Mouse (Mus musculus) hindbrain, embryonic 11.5 days (tissue): Measurements from ENCODE around the gene Uimc1. TPM values are rescaled to one million over a fixed set of nuclear protein-coding genes. Genes with fewer than 3 reads are reported as not detected.

Experiments
- ATAC-seq: fragments of 200-750 bp; cut with Nextera tagmentation; 2 replicates; pipeline ENCODE4 v1.8.0; 2017; ENCODE audit warnings: mild to moderate bottlenecking, moderate TSS enrichment, moderate library complexity; ENCODE audit not compliant: low FRiP score
- DNase-seq: peaks from one replicate; pipeline ENCODE4 v3.0.0-alpha.2; 2015; ENCODE audit warnings: low spot score
- H3K27ac ChIP-seq: fragments of 300-500 bp; sonication (generic); 2 replicates; pipeline ENCODE4 v1.5.1; 2014; ENCODE audit warnings: mild to moderate bottlenecking, low read depth, low read length
- H3K27me3 ChIP-seq: fragments of 300-500 bp; sonication (generic); 2 replicates; pipeline ENCODE4 v1.6.1; 2014; ENCODE audit warnings: mild to moderate bottlenecking, low read length, moderate library complexity, mixed read lengths; ENCODE audit not compliant: control insufficient read depth, insufficient read depth
- H3K36me3 ChIP-seq: fragments of 300-500 bp; sonication (generic); 2 replicates; pipeline ENCODE4 v1.6.1; 2014; ENCODE audit warnings: mild to moderate bottlenecking, low read length, moderate library complexity, mixed read lengths; ENCODE audit not compliant: control insufficient read depth, insufficient read depth
- H3K4me1 ChIP-seq: fragments of 300-500 bp; sonication (generic); replicated peaks from 2 replicates; pipeline ENCODE4 v1.6.1; 2014; ENCODE audit warnings: low read length, mixed read lengths; ENCODE audit not compliant: control insufficient read depth, insufficient read depth
- H3K4me2 ChIP-seq: fragments of 300-500 bp; sonication (generic); replicated peaks from 2 replicates; pipeline ENCODE4 v1.6.1; 2014; ENCODE audit warnings: mild to moderate bottlenecking, low read depth, low read length
- H3K4me3 ChIP-seq: fragments of 300-500 bp; sonication (generic); 2 replicates; pipeline ENCODE4 v1.5.1; 2014; ENCODE audit warnings: low read depth, low read length
- H3K9ac ChIP-seq: fragments of 300-500 bp; sonication (generic); 2 replicates; pipeline ENCODE4 v1.6.1; 2014; ENCODE audit warnings: low read depth, low read length
- H3K9me3 ChIP-seq: fragments of 300-500 bp; sonication (generic); 2 replicates; pipeline ENCODE4 v1.6.1; 2016; ENCODE audit warnings: low read length; ENCODE audit not compliant: control insufficient read depth
- WGBS: fragments of 180-500 bp; shearing (Covaris S2); extraction: QIAGEN DNeasy Blood & Tissue Kit; methylation state at CpG from one replicate; pipeline ENCODE4 v1.1.7; 2014; 5-methylcytosine and 5-hydroxymethylcytosine counted together
- polyA plus RNA-seq: library from polyadenylated mRNA; unstranded; fragments of >200 nt; fragmentation: Nextera tagmentation; extraction: Ambion mirVana; gene quantifications from 2 replicates; pipeline ENCODE4 v1.2.1, GENCODE M21; 2014

Gene Uimc1
- polyA plus RNA-seq, 1 experiment from 2014 or later = 21.5 TPM

DNA sequence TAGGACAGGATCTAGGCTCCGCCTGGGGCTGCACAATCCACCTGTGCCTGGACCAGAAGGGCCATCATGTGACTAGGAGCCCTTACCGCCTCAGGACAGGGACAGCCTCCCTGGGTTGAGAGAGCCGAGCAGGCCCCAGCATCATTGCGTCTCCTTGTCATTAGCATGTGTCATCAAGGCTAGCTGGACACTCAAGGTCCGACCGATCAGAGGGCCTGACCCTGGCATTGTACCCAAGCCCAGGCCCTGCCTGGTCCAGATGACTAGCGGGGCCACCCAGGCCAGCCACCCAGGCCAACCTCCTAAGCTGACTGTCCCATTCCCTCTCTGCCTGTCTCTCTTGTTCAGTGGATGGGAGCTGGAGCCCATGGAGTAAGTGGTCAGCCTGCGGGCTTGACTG, 102.5 kb downstream of the Uimc1 start:
- H3K27me3 ChIP-seq = peaks cover 19% of the 10 kb centered on the region
- DNase-seq = no peak
- H3K9me3 ChIP-seq = no peaks in the 10 kb centered on the region
- H3K4me1 ChIP-seq = peaks cover 23% of the 10 kb centered on the region
- no peak overlapping the region; the same call in 1 of the 2 replicates for H3K27ac ChIP-seq
- H3K36me3 ChIP-seq = no peaks in the 10 kb centered on the region
- no peak overlapping the region for H3K4me2 ChIP-seq
- H3K4me3 ChIP-seq = no peak overlapping the region
- no peak overlapping the region for H3K9ac ChIP-seq
- ATAC-seq = no peak
- 80% methylated on average over 8 of the region's 8 CpGs for WGBS

DNA sequence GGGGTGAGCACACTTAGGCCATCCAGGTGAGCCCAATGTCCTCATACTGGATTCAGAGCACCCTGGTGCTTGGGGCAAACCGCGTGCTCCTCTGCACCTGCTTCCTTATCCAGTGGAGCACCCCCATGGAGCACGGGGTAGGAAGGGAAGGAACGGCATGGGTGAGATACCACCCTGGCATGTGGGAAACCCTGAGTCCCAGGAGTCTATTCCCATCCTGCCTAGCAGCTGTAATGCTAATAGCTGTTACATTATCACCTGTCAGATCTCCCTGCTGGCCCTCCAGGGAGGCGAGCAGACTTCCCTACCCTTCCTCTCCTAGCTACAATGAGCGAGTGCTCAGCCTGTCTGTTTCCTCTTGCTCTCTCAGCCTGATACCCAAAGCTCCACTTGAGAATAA, 104.9 kb downstream of the Uimc1 start:
- Histone ChIP-seq H3K4me3 (no peak overlapping the region), H3K9me3 (no peaks in the 10 kb centered on the region), H3K9ac (no peak overlapping the region), H3K4me2 (no peak overlapping the region), H3K27me3 (peaks cover 18% of the 10 kb centered on the region), H3K4me1 (peaks cover 25% of the 10 kb centered on the region), H3K27ac (peak overlapping the region; percentile 78), H3K36me3 (no peaks in the 10 kb centered on the region)
- ATAC-seq = no peak
- 46% methylated on average over 6 of the region's 6 CpGs for WGBS
- peak; percentile 38 for DNase-seq

DNA sequence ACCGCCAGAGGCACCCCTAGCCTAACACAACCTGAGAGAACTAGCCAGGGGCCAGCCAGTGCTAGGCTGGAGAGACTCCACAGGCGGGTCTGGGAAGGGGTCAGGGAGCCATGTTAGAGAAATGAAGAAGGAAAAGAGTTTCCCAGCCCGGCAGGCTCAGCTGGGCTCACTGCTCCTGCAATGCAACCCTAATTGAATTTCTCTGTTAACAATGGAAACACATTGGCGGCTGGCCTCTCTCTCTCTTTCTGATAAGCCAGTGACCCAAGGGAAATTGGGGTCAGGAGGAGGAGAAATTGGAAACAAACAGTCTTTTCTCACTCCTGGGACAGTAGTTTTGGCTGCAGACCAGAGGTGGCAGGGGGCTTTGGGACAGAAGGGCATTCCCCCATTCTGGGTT, 105.5 kb downstream of the Uimc1 start:
- no peak overlapping the region for H3K9ac ChIP-seq
- no peaks in the 10 kb centered on the region for H3K9me3 ChIP-seq
- no peak overlapping the region for H3K4me2 ChIP-seq
- 10% methylated on average over 4 of the region's 4 CpGs for WGBS
- peak; percentile 72 for ATAC-seq
- peaks cover 28% of the 10 kb centered on the region for H3K4me1 ChIP-seq
- H3K27ac ChIP-seq = peak overlapping the region; percentile 78
- peak; percentile 79 for DNase-seq
- H3K27me3 ChIP-seq = peaks cover 15% of the 10 kb centered on the region
- H3K36me3 ChIP-seq = no peaks in the 10 kb centered on the region
- H3K4me3 ChIP-seq = no peak overlapping the region

DNA sequence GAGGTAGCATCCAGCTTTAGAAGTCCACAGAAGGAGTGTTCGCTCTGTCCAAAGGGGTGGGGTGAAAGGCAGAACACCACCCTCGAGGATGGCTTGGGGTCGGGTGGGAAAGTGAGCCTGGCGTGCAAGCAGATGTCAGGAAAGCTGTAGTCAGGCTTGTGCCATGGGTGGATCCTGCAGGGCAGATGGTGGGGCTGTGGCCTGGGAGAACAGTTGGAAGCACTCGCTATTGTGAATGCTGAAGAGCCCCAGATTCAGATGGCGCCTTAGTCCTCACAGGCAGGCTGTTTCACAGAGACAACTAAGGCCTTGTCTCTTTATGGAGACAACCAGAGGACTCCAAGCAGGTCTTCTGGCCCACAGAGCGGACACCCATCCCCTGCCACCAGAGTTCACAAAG, 107.9 kb downstream of the Uimc1 start:
- 77% methylated on average over 7 of the region's 7 CpGs for WGBS
- H3K27me3 ChIP-seq = peaks cover 12% of the 10 kb centered on the region
- no peak for ATAC-seq

DNA sequence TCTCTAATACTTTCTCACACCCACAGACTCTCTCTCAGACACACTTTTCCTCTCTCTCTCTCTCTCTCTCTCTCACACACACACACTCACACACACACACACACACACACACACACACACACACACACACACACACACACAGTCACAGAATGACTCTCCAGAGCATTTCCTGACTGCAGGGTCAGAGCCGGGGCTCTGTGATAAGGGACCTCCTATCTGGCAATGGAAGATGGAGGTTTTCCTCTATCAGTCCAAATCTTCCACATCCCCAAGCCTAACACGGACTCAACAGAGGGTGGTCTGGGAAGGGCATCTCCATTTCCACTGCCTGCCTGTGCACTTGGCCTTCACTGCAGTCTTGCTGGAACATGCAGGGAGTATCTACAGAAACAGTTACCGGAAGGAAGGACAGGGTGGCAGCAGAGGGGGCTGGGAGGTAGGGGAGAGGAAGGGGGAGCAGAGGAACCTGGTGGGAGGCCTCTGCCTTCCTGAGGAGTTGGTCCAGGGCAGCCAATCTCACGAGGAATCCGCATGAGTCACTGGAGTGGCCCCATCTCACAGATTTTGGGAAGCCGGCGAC, 111.8 kb downstream of the Uimc1 start:
- Histone ChIP-seq H3K4me3 (no peak overlapping the region), H3K27me3 (peaks cover 14% of the 10 kb centered on the region), H3K36me3 (no peaks in the 10 kb centered on the region), H3K9me3 (no peaks in the 10 kb centered on the region), H3K9ac (no peak overlapping the region), H3K4me2 (no peak overlapping the region), H3K27ac (no peak overlapping the region), H3K4me1 (peaks cover 17% of the 10 kb centered on the region)
- 49% methylated on average over 7 of the region's 7 CpGs for WGBS
- DNase-seq (no peak), ATAC-seq (no peak)

More for the DNA sequence above, 107.9 kb downstream of the Uimc1 start:
- H3K9me3 ChIP-seq = no peaks in the 10 kb centered on the region
- DNase-seq = no peak
- H3K36me3 ChIP-seq = no peaks in the 10 kb centered on the region
- no peak overlapping the region for H3K27ac ChIP-seq
- H3K4me2 ChIP-seq = no peak overlapping the region
- H3K4me1 ChIP-seq = peaks cover 32% of the 10 kb centered on the region
- no peak overlapping the region for H3K9ac ChIP-seq
- H3K4me3 ChIP-seq = no peak overlapping the region

DNA sequence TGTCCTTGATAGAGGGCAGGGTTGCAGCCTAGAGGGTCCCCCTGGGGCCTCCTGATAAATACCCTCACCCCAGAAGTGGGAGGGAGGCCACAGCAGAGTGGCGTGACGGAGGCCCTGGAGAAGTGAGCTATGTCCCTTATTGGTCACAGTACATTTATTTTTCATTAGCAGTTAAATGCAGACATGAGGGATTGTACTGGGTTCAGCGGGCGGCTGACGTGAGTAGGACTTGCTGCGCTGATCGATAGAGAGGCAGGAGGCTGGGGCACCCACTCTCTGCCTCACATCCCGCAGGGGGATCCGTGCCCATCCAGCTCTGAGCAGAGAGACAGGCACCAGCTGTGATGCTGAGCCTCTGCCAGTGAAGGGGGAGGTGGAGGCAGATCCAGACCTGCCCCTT, 112.7 kb downstream of the Uimc1 start:
- Histone ChIP-seq H3K27me3 (peaks cover 12% of the 10 kb centered on the region), H3K9ac (no peak overlapping the region), H3K9me3 (no peaks in the 10 kb centered on the region), H3K27ac (no peak overlapping the region), H3K4me2 (no peak overlapping the region), H3K36me3 (no peaks in the 10 kb centered on the region), H3K4me1 (peaks cover 12% of the 10 kb centered on the region), H3K4me3 (no peak overlapping the region)
- peak; percentile 72 for ATAC-seq
- DNase-seq = no peak
- 55% methylated on average over 9 of the region's 9 CpGs for WGBS

DNA sequence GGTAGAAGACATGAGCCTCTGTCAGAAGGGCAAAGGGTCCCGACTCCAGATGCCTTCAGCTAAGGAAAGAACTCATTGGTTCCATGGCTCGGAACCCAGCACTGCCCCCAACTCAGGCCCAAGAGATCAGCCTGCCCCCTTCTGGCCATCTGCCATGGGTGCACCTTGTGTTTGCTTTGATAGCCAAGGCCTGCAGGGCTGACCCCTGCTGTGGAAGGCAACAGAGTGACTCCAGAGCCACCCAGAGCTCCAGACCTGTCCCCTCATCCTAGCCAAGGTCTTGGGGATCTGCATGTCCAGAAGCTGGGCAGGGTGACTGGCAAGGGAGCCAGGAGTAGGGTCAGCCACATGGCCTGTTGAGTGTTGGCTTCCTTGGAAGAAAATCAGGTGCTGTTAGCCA, 116.5 kb downstream of the Uimc1 start:
- H3K27ac ChIP-seq = no peak overlapping the region
- H3K9ac ChIP-seq = no peak overlapping the region
- peaks cover 4% of the 10 kb centered on the region for H3K27me3 ChIP-seq
- 47% methylated on average over 2 of the region's 2 CpGs for WGBS
- no peaks in the 10 kb centered on the region for H3K9me3 ChIP-seq
- H3K4me1 ChIP-seq = peaks cover 7% of the 10 kb centered on the region; the same call in 1 of the 2 replicates
- DNase-seq = no peak
- H3K4me2 ChIP-seq = no peak overlapping the region
- no peak overlapping the region for H3K4me3 ChIP-seq
- ATAC-seq = no peak
- H3K36me3 ChIP-seq = no peaks in the 10 kb centered on the region

DNA sequence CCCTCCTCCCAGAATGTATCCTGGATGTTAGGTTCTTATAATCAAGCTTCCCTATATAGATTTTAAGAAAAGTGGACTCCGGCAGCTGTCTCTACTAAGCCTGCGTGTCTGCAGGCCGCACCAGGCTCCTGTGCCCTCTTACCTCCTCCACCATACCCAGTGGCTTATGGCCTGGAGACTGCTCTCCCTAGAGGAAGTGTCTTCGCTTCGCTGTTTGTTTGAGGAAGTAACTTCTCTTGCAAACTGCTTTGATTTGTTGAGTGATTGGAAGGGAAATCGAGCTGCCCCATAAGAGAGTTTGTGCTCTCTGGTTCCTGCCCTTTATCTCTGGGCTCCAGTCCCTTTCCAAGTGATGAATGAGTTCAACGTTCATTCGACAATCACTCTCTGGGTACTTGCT, 117.1 kb downstream of the Uimc1 start:
- Histone ChIP-seq H3K9ac (no peak overlapping the region), H3K27ac (no peak overlapping the region), H3K27me3 (peaks cover 4% of the 10 kb centered on the region), H3K36me3 (no peaks in the 10 kb centered on the region), H3K4me3 (no peak overlapping the region), H3K4me1 (peaks cover 6% of the 10 kb centered on the region; the same call in 1 of the 2 replicates), H3K4me2 (no peak overlapping the region), H3K9me3 (no peaks in the 10 kb centered on the region)
- WGBS = 75% methylated on average over 8 of the region's 8 CpGs
- DNase-seq (no peak), ATAC-seq (no peak)

DNA sequence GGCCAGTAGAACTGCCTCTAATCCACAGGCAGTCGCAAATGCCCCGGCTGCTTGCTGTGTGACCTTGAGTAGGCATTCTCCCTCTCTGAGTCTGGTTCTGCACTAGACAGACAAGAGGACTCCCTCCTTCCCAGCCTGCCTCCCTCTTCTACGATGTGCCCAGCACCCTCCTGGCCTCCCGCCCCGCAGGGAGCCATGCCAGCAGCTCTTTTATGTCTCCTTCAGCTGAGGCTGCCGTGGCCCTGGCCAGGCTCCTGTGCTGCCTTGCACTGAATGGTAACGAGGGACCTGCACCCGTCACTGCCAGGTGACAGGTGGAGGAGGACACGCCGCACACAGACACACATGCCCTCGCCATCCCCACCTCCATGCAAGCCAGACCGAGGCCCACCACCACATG, 119.1 kb downstream of the Uimc1 start:
- no peak overlapping the region for H3K27ac ChIP-seq
- H3K9ac ChIP-seq = no peak overlapping the region
- DNase-seq (no peak), ATAC-seq (no peak)
- peaks cover 4% of the 10 kb centered on the region for H3K27me3 ChIP-seq
- no peak overlapping the region for H3K4me3 ChIP-seq
- H3K4me1 ChIP-seq = peaks cover 2% of the 10 kb centered on the region; the same call in 1 of the 2 replicates
- no peaks in the 10 kb centered on the region for H3K9me3 ChIP-seq
- WGBS = 76% methylated on average over 12 of the region's 12 CpGs
- no peaks in the 10 kb centered on the region for H3K36me3 ChIP-seq
- H3K4me2 ChIP-seq = no peak overlapping the region
